In genomic region chr6:38238382-38238781, GRCm38 (mm10) we compare ENCODE assay signal across 24 mouse cellular contexts. TPM values are rescaled to one million over a fixed set of nuclear protein-coding genes. Genes with fewer than 3 reads are reported as not detected.
A peak's percentile ranks its signal among the peaks of the same experiment; 100 is the strongest.
DNase-seq lines count a peak whose midpoint lies in the region; ATAC-seq and TF ChIP-seq lines count a peak whose summit lies in the region.
"Had no signal": no experiment of that assay in that cellular context is flagged by ENCODE, and none has a peak within 500 bp of the region (broad histone marks: within the 10 kb centered on the region; RNA-seq: fewer than 3 reads in every experiment).

No protein-coding gene starts in this region.

- no peaks in the 10 kb centered on the region for H3K4me1 ChIP-seq in liver, adult 2 months (ENCODE audit: control insufficient read depth, insufficient read depth, low read length)
- H3K4me1 ChIP-seq in liver, embryonic 11.5 days (replicated peaks; ENCODE audit: control insufficient read depth, insufficient read depth, low read length): no peaks in the 10 kb centered on the region
- peaks cover 9% of the 10 kb centered on the region for H3K4me1 ChIP-seq in kidney, postnatal 0 days (replicated peaks; ENCODE audit: insufficient read depth, low read length)
- peaks cover 13% of the 10 kb centered on the region for H3K4me1 ChIP-seq in midbrain, embryonic 14.5 days (ENCODE audit: control insufficient read depth, insufficient read depth, low read length)

- H3K79me2 ChIP-seq in liver, adult 2 months (ENCODE audit: control insufficient read depth, insufficient read depth, low read length): no peaks in the 10 kb centered on the region

- no peak for TF ChIP-seq CTCF in liver, adult 2 months (IDR thresholded peaks at IDR 0.05; ENCODE audit: low read depth, low read length)
- TF ChIP-seq CTCF in kidney, postnatal 0 days (IDR thresholded peaks at IDR 0.05; ENCODE audit: low read depth): no peak

- H3K4me2 ChIP-seq in liver, embryonic 11.5 days: no peak overlapping the region
- no peak overlapping the region for H3K4me2 ChIP-seq in kidney, postnatal 0 days (ENCODE audit: low read length)
- H3K4me2 ChIP-seq in midbrain, embryonic 14.5 days (ENCODE audit: low read length): no peak overlapping the region
- H3K4me2 ChIP-seq: heart, embryonic 12.5 days; hindbrain, embryonic 14.5 days; lung, embryonic 15.5 days; neural tube, embryonic 12.5 days had no signal

- no peaks in the 10 kb centered on the region for H3K27me3 ChIP-seq in liver, adult 2 months (ENCODE audit: control insufficient read depth, insufficient read depth, low read length)
- no peaks in the 10 kb centered on the region for H3K27me3 ChIP-seq in liver, embryonic 11.5 days (replicated peaks; ENCODE audit: control insufficient read depth, insufficient read depth, low read length)
- no peaks in the 10 kb centered on the region for H3K27me3 ChIP-seq in kidney, postnatal 0 days (ENCODE audit: insufficient read depth, low read length)
- H3K27me3 ChIP-seq in midbrain, embryonic 14.5 days (ENCODE audit: control insufficient read depth, insufficient read depth, low read length): no peaks in the 10 kb centered on the region
- H3K27me3 ChIP-seq: heart, embryonic 12.5 days; lung, embryonic 15.5 days; neural tube, embryonic 12.5 days had no signal

- DNase-seq in cerebellum, adult 9-11 months: peak; percentile 43
- DNase-seq in cerebellum, postnatal 4 days (ENCODE audit: low spot score in 2 of 2): no peak
- peak; percentile 58 for DNase-seq in liver, adult 2 months (ENCODE audit: extremely low read depth, low read depth, low spot score)
- DNase-seq in liver, embryonic 11.5 days (ENCODE audit: low spot score): no peak
- DNase-seq in kidney, postnatal 0 days (ENCODE audit: low spot score): no peak
- peak; percentile 58 for DNase-seq in yolk sac, embryonic 10.5 days (ENCODE audit: low spot score)
- no peak for DNase-seq in adrenal gland, postnatal 25 days
- no peak for DNase-seq in midbrain, embryonic 14.5 days
- DNase-seq: adrenal gland, adult 2 months; cerebellum, adult 11 months; gastrocnemius, postnatal 36 days; heart, adult 18-20 months; layer of hippocampus, adult 9-11 months; liver; thymus, adult 2 months; thymus, postnatal 36 days had no signal

- H3K9ac ChIP-seq in liver, adult 2 months (ENCODE audit: low read depth, low read length): no peak overlapping the region
- H3K9ac ChIP-seq in liver, embryonic 11.5 days (ENCODE audit: low read depth, low read length): no peak overlapping the region
- no peak overlapping the region for H3K9ac ChIP-seq in kidney, postnatal 0 days (ENCODE audit: low read depth, low read length)
- H3K9ac ChIP-seq in midbrain, embryonic 14.5 days (replicated peaks; ENCODE audit: low read length): no peak overlapping the region
- H3K9ac ChIP-seq: heart, embryonic 12.5 days; hindbrain, embryonic 14.5 days; lung, embryonic 15.5 days; neural tube, embryonic 12.5 days had no signal

- ATAC-seq in liver, embryonic 11.5 days (replicated peaks; ENCODE audit: low FRiP score): no peak
- ATAC-seq in kidney, postnatal 0 days (replicated peaks; ENCODE audit: low FRiP score, low read depth): peak; percentile 71
- no peak for ATAC-seq in midbrain, embryonic 14.5 days (ENCODE audit: low FRiP score, low TSS enrichment)
- ATAC-seq: activated CD4-positive, CD25-positive, alpha-beta regulatory T cell, adult 4 months; forebrain, embryonic 14.5 days had no signal

- H3K36me3 ChIP-seq in liver, adult 2 months (ENCODE audit: control insufficient read depth, insufficient read depth, low read length): no peaks in the 10 kb centered on the region
- H3K36me3 ChIP-seq in liver, embryonic 11.5 days (ENCODE audit: control insufficient read depth, insufficient read depth, low read length): no peaks in the 10 kb centered on the region
- H3K36me3 ChIP-seq in kidney, postnatal 0 days (ENCODE audit: insufficient read depth, low read length): no peaks in the 10 kb centered on the region
- no peaks in the 10 kb centered on the region for H3K36me3 ChIP-seq in midbrain, embryonic 14.5 days (ENCODE audit: control insufficient read depth, insufficient read depth, low read length)
- H3K36me3 ChIP-seq: heart, embryonic 12.5 days; lung, embryonic 15.5 days; neural tube, embryonic 12.5 days had no signal

- 81% methylated on average over 4 of the region's 4 CpGs for WGBS in liver, adult 2 months
- 82% methylated on average over 4 of the region's 4 CpGs for WGBS in liver, embryonic 11.5 days
- WGBS in kidney, postnatal 0 days: 54% methylated on average over 4 of the region's 4 CpGs
- 75% methylated on average over 4 of the region's 4 CpGs for WGBS in midbrain, embryonic 14.5 days

- H3K4me3 ChIP-seq in liver, adult 2 months (ENCODE audit: insufficient read depth, low read depth, low read length): no peak overlapping the region
- no peak overlapping the region for H3K4me3 ChIP-seq in liver, embryonic 11.5 days (ENCODE audit: low read depth, low read length)
- H3K4me3 ChIP-seq in kidney, postnatal 0 days (replicated peaks; ENCODE audit: low read depth, low read length): no peak overlapping the region
- no peak overlapping the region for H3K4me3 ChIP-seq in midbrain, embryonic 14.5 days (replicated peaks; ENCODE audit: low read depth, low read length)
- H3K4me3 ChIP-seq: heart, embryonic 12.5 days; lung, embryonic 15.5 days; midbrain, embryonic 10.5 days; myocyte; neural tube, embryonic 12.5 days had no signal

- no peak for TF ChIP-seq POLR2A in liver, adult 2 months (IDR thresholded peaks at IDR 0.05; ENCODE audit: extremely low read depth, insufficient read depth, low read length)

- no peak overlapping the region for H3K27ac ChIP-seq in liver, adult 2 months (replicated peaks; ENCODE audit: insufficient read depth, low read depth, low read length)
- no peak overlapping the region for H3K27ac ChIP-seq in liver, embryonic 11.5 days (ENCODE audit: low read depth, low read length)
- no peak overlapping the region for H3K27ac ChIP-seq in kidney, postnatal 0 days
- H3K27ac ChIP-seq in midbrain, embryonic 14.5 days (replicated peaks; ENCODE audit: low read depth, low read length): no peak overlapping the region
- H3K27ac ChIP-seq: hindbrain, embryonic 14.5 days; lung, embryonic 15.5 days; midbrain, embryonic 10.5 days; neural tube, embryonic 12.5 days had no signal

- no peaks in the 10 kb centered on the region for H3K9me3 ChIP-seq in liver, embryonic 11.5 days (ENCODE audit: control insufficient read depth, low read length)
- no peaks in the 10 kb centered on the region for H3K9me3 ChIP-seq in kidney, postnatal 0 days (replicated peaks; ENCODE audit: low read length)
- no peaks in the 10 kb centered on the region for H3K9me3 ChIP-seq in midbrain, embryonic 14.5 days (ENCODE audit: control insufficient read depth, low read length)
- H3K9me3 ChIP-seq: heart, embryonic 12.5 days; lung, embryonic 15.5 days; midbrain, embryonic 10.5 days; neural tube, embryonic 12.5 days had no signal

RNA-seq across cellular contexts. Expression of gene D630045J12Rik, which starts 15.4 kb away (rescaled TPM):
- 0.46 and 0.47 TPM in 2 replicates for total RNA-seq in liver, adult 2 months (2014; rRNA removed)
- 1.1 and 1.3 TPM in 2 replicates for polyA plus RNA-seq in liver, adult 2 months (2012; rRNA removed)
- 3.0 TPM in 2 replicates for polyA plus RNA-seq in liver, embryonic 11.5 days (2014; fragmentation: Nextera tagmentation; extraction: Ambion mirVana)
- 3.4 and 3.5 TPM in 2 replicates for polyA plus RNA-seq in kidney, postnatal 0 days (2015; fragmentation: Nextera tagmentation; extraction: Ambion mirVana)
- total RNA-seq in adrenal gland, postnatal 25 days (2021): 4.3 and 5.1 TPM in 2 replicates
- polyA plus RNA-seq in midbrain, embryonic 14.5 days (2014; fragmentation: Nextera tagmentation; extraction: Ambion mirVana): 19.6 and 21.5 TPM in 2 replicates

Comparison
In these comparisons a context has a peak if more than half of its experiments do, and no peak if none do; other contexts are left out.
1. DNase-seq: peak in cerebellum, adult 9-11 months (single experiment), liver, adult 2 months (single experiment) and yolk sac, embryonic 10.5 days (single experiment); none in cerebellum, postnatal 4 days (0 of 2), liver, embryonic 11.5 days (single experiment), kidney, postnatal 0 days (single experiment), adrenal gland, postnatal 25 days (single experiment) and midbrain, embryonic 14.5 days (single experiment).